Mouse (Mus musculus): ENCODE measurements around the gene Il1rl1. TPM values are rescaled to one million over a fixed set of nuclear protein-coding genes. Genes with fewer than 3 reads are reported as not detected.
A peak's percentile ranks its signal among the peaks of the same experiment; 100 is the strongest.

Il1rl1 gene
- polyA plus RNA-seq, 1 experiment from 2014 or later, result 1.8 TPM

DNA sequence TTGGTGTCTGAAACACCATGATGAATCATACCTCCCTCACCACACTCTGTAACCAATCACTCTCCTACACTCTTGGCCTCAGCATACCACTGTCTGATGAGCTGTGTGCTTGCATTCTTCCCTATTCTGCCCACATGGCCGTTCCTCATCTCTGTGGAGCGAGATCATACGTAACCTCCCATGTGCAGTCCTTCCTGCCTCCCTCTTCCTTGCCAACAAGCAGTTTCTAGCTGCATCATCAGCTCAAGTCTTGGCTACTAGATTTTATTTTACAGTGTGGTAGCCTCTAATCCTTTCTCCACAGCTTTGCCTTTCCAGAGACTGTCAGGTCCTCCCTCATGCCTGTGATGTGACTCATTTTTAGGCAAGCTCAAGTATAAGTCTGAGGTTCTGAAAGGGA, 15.4 kb downstream of the Il1rl1 start:
- no peak overlapping the region for H3K4me2 ChIP-seq
- H3K4me3 ChIP-seq (replicated peaks), result no peak overlapping the region
- H3K27me3 ChIP-seq (replicated peaks), result no peaks in the 10 kb centered on the region
- no peak overlapping the region for H3K27ac ChIP-seq
- H3K9me3 ChIP-seq, result no peaks in the 10 kb centered on the region
- H3K4me1 ChIP-seq, result no peaks in the 10 kb centered on the region
- no peak for ATAC-seq (ENCODE audit: insufficient read depth, low FRiP score, low read depth)
- H3K36me3 ChIP-seq, result no peaks in the 10 kb centered on the region
- H3K9ac ChIP-seq, result no peak overlapping the region
- WGBS, result 68% methylated on average over 3 of the region's 3 CpGs

DNA sequence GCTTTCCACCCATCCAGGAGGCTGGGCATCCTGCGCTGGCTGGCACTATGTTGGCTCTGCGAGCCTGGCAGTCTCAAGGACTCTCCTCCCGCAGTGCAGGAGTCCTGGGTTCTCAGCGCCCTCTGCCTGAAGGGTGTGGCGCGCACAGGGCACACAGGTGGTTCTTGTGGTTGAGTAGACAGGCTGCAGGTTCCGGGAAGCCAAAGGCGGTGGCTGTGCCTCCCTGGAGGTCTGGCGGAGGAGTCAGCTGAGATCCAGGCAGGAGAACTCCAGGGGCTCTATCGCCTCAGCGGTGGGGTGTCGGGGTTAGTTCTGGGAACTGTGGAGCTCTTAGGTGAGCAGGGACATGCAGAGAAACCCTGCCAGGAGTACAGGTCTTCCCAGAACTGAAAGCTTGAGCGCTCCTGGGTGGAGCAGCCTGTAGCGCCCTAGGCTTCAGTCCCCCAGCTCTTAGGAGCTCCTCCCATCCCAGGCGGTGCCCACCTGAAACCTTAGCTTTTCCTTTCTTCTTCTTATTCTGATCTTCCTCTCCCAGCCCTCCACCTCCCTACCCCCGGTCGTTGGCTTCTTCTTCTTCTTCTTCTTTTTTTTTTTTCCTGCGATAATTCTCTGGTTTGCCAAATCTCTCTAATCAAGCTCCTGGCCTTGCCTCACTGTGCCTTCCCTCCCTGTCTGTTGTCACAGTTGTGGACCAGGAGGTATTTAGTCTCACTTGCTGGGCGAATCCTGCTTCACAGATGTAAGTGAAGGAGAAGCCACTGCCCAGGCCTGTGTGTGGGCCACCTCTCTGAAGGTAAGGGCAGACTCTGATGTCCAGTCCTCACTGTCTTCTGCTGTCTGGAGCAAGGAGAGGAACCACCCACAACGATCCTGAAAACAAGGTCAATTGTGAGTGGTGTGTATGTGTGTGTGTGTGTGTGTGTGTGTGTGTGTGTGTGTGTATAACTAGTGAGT, 36.4 kb downstream of the Il1rl1 start, which contains the start of gene Il18r1:
Gene Il18r1, plus strand, starts transcription at position 76 of the 954 bp plus-strand sequence.
- Histone ChIP-seq H3K4me1 (no peaks in the 10 kb centered on the region), H3K36me3 (no peaks in the 10 kb centered on the region), H3K27me3 (replicated peaks) (no peaks in the 10 kb centered on the region), H3K9ac (no peak within 1 kb of the TSS), H3K4me2 (peak within 1 kb of the TSS; percentile 8; the same call in 1 of the 2 replicates), H3K4me3 (replicated peaks) (peak within 1 kb of the TSS; percentile 7; the same call in 1 of the 2 replicates), H3K27ac (no peak within 1 kb of the TSS), H3K9me3 (no peaks in the 10 kb centered on the region)
- 0 out of 2 replicates have a peak, but pooled peaks have one; percentile 35 for ATAC-seq (ENCODE audit: insufficient read depth, low FRiP score, low read depth)
- WGBS, result 39% methylated on average over 20 of the region's 20 CpGs

DNA sequence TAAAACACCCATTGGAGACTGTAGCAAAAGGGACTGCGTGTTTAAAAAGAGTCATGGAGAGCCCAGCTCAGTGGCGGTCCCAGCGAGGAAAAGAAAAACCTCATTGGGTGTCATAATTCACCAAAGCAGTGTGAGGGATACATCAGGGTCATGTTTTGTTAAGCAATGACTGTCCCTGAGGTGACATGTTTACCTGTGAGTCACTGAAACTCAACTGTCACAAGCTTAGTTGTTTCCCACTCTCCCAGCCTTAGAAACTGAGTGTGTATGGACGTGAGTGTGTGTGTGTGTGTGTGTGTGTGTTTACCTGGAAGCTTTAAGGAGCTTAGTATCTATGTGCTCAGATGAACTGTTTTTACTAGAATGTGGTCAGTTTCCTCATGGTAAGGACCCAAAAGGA, 37.9 kb downstream of the Il1rl1 start:
- no peak for ATAC-seq (ENCODE audit: insufficient read depth, low FRiP score, low read depth)
- no peak overlapping the region for H3K4me3 ChIP-seq (replicated peaks)
- H3K4me2 ChIP-seq, result no peak overlapping the region
- WGBS, result 84% methylated on average over 4 of the region's 4 CpGs
- no peaks in the 10 kb centered on the region for H3K36me3 ChIP-seq
- H3K4me1 ChIP-seq, result no peaks in the 10 kb centered on the region
- no peak overlapping the region for H3K27ac ChIP-seq
- H3K9me3 ChIP-seq, result no peaks in the 10 kb centered on the region
- H3K27me3 ChIP-seq (replicated peaks), result no peaks in the 10 kb centered on the region
- no peak overlapping the region for H3K9ac ChIP-seq

DNA sequence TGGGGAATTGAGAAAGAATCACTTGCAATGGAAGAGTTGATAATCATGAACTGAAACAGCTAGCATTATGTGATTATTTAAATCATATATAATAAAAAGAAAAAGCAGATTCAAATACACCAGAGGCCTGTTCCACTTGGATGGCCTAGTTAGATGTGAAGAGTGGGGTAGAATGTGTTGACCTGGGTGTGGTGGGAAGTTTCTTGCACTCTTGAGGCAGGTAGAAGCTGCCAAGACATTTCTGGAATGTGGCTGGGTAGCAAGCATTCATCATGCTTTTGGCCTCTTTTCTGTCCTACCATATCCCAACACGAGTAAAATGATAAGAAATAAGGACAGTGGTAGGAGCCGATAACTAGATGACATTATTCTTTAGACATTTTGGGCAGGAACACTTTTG, 39.4 kb downstream of the Il1rl1 start:
- ATAC-seq (ENCODE audit: insufficient read depth, low FRiP score, low read depth), result no peak
- Histone ChIP-seq H3K36me3 (no peaks in the 10 kb centered on the region), H3K9me3 (no peaks in the 10 kb centered on the region), H3K4me3 (replicated peaks) (no peak overlapping the region), H3K4me2 (no peak overlapping the region), H3K4me1 (no peaks in the 10 kb centered on the region), H3K27me3 (replicated peaks) (no peaks in the 10 kb centered on the region), H3K27ac (no peak overlapping the region), H3K9ac (no peak overlapping the region)
- 55% methylated on average over 2 of the region's 2 CpGs for WGBS

DNA sequence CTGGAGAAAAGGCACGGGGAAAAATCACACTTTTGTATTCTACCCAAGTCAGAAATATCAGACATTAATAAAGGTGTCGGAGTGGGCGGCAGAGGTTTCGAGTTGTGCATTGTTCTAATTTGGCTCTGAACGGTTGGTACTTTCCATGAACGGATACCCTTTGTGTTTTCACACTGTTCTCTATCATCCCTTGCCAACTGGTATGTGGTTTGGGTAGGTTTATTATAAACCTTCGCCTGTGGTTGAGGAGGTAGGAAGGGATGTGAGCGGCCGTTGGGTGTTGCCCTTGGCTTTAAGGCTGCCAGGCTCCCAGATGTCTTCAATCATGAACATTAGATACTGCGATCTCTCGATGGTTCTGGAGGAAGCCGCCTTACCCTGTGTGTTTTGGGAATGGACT, 40.5 kb downstream of the Il1rl1 start:
- Histone ChIP-seq H3K36me3 (no peaks in the 10 kb centered on the region), H3K4me1 (no peaks in the 10 kb centered on the region), H3K9ac (no peak overlapping the region), H3K4me3 (replicated peaks) (no peak overlapping the region), H3K27ac (no peak overlapping the region), H3K27me3 (replicated peaks) (no peaks in the 10 kb centered on the region), H3K4me2 (no peak overlapping the region), H3K9me3 (no peaks in the 10 kb centered on the region)
- ATAC-seq (ENCODE audit: insufficient read depth, low FRiP score, low read depth), result no peak
- WGBS, result 79% methylated on average over 12 of the region's 12 CpGs

DNA sequence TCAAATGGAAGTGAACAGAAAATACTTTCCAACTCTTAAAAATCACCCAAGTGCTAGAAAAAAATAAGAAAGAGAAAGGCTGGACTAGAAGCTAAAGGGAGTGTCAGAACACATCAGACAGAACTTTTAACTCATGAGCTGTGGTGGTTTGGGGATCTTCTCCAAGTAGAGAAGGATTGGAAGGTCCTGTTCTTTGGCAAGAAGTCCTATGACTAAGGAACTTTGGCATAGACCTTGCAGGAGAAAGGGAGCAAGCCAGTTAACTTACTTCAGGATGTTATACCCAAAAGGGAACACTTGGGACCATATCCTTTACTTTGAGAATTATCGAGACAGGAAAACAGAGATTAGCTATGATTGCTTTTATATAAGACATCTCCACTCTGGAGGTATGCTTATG, 43.0 kb downstream of the Il1rl1 start:
- no peaks in the 10 kb centered on the region for H3K27me3 ChIP-seq (replicated peaks)
- H3K4me2 ChIP-seq, result no peak overlapping the region
- no peaks in the 10 kb centered on the region for H3K36me3 ChIP-seq
- no peak overlapping the region for H3K9ac ChIP-seq
- WGBS, result 87% methylated on average over 1 of the region's 1 CpGs
- H3K4me1 ChIP-seq, result no peaks in the 10 kb centered on the region
- no peak overlapping the region for H3K27ac ChIP-seq
- no peaks in the 10 kb centered on the region for H3K9me3 ChIP-seq
- ATAC-seq (ENCODE audit: insufficient read depth, low FRiP score, low read depth), result no peak
- H3K4me3 ChIP-seq (replicated peaks), result no peak overlapping the region

DNA sequence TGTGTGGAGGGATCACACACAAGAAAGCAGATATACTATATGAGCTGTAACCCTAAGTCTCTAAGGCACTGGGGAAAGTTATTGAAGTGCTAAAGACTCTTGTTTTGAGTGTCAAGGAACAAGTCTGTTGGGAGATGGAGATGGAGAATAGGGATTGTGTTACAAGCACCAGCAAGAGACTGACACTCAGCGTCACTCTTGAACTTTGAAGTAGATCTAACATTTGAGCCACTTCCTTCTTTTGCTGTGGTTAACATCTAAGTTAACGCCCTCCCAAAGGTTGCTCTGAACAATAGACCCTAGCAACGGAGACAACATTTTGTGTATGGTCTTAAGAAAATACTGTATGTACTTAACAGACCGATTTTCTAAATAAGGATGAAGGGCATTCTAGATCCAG, 44.3 kb downstream of the Il1rl1 start:
- no peaks in the 10 kb centered on the region for H3K9me3 ChIP-seq
- no peak overlapping the region for H3K27ac ChIP-seq
- H3K4me3 ChIP-seq (replicated peaks), result no peak overlapping the region
- ATAC-seq (ENCODE audit: insufficient read depth, low FRiP score, low read depth), result no peak
- 86% methylated on average over 4 of the region's 4 CpGs for WGBS
- H3K36me3 ChIP-seq, result no peaks in the 10 kb centered on the region
- no peak overlapping the region for H3K4me2 ChIP-seq
- H3K9ac ChIP-seq, result no peak overlapping the region
- no peaks in the 10 kb centered on the region for H3K4me1 ChIP-seq
- H3K27me3 ChIP-seq (replicated peaks), result no peaks in the 10 kb centered on the region

DNA sequence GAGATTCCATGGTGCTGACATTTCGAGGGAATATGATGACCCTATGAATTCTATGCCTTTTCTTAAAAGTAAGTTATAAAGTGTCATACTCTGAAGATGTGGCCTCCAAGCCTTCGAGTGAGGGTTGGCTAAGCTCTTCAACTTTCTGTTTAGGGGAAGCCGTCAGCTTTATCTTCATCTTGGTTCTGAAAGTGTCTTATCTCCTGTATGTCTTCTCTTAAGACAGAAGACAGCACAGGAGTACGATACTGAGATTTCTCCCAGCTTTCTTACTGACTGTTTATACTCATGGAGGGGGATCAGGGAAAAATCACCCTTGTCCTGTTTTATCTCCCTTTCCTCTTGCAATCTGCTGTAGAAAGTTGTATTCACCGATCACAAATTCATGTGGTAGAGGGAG, 45.0 kb downstream of the Il1rl1 start:
- Histone ChIP-seq H3K9ac (no peak overlapping the region), H3K9me3 (no peaks in the 10 kb centered on the region), H3K27ac (no peak overlapping the region), H3K4me2 (no peak overlapping the region), H3K4me1 (no peaks in the 10 kb centered on the region), H3K36me3 (no peaks in the 10 kb centered on the region), H3K4me3 (replicated peaks) (no peak overlapping the region), H3K27me3 (replicated peaks) (no peaks in the 10 kb centered on the region)
- 69% methylated on average over 5 of the region's 5 CpGs for WGBS
- ATAC-seq (ENCODE audit: insufficient read depth, low FRiP score, low read depth), result no peak

DNA sequence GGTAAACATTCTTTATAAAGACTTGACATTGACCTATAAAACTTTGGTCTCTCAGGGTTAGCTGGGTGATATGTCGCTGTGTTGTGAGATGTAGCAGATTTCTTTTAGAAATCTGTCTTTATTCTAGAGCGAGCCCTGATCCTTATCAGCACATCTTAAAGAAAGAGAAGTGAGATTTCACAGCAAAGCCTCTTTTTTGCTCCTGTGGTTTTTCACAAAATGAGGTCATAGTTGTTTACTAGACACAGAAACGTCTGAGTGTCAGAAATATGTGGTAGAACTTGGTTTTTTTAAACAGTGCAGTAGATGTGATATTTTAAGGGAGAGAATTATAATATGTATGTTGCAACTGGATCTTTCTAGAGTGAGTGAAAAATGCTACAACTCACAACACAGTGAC, 46.3 kb downstream of the Il1rl1 start:
- no peak overlapping the region for H3K4me3 ChIP-seq (replicated peaks)
- H3K27ac ChIP-seq, result no peak overlapping the region
- 47% methylated on average over 3 of the region's 3 CpGs for WGBS
- H3K4me1 ChIP-seq, result no peaks in the 10 kb centered on the region
- no peak for ATAC-seq (ENCODE audit: insufficient read depth, low FRiP score, low read depth)
- no peak overlapping the region for H3K4me2 ChIP-seq
- H3K27me3 ChIP-seq (replicated peaks), result no peaks in the 10 kb centered on the region
- no peak overlapping the region for H3K9ac ChIP-seq
- H3K9me3 ChIP-seq, result no peaks in the 10 kb centered on the region
- no peaks in the 10 kb centered on the region for H3K36me3 ChIP-seq

DNA sequence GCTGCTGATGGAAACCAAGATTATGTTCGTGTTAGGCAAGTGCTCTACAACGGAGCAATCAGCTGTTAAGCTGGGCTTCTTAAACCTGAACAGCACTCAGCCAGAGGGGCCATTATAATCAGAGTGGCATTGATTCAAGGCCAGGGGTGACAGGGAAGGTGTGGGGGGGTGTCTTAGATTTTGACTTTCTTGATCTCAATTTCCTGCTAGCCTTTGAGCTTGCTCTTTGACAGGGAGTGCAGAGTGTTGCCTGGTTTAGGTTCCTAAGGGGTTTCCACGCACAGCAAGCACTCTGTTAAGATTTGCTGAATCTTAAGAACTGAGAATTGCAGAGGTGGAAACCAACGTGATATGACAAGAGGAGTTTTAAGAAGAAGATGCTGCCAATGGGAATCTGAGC, 47.4 kb downstream of the Il1rl1 start:
- 58% methylated on average over 4 of the region's 4 CpGs for WGBS
- ATAC-seq (ENCODE audit: insufficient read depth, low FRiP score, low read depth), result no peak
- H3K36me3 ChIP-seq, result no peaks in the 10 kb centered on the region

DNA sequence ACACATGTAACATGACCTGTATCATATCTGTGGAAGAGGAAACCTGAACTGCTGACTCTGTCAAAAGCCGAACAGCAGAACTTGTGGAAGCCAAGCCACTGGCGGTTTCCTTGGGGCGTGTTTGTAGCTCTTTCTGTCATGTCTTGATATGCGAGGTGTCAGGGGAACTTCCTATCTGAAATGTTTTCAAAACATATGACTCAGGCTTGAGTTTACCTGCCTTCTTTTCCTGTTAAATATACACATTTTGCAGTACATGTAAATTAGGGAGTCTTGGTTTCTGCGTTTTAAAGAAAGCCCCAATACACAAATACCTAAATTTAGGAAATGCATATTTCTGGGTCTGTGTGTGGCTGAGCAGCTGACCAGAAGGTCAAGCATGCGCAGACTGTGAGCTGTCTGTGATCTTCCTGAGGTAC, 50.1 kb downstream of the Il1rl1 start:
- WGBS, result 64% methylated on average over 6 of the region's 6 CpGs
- Histone ChIP-seq H3K27ac (no peak overlapping the region), H3K9me3 (no peaks in the 10 kb centered on the region), H3K27me3 (replicated peaks) (no peaks in the 10 kb centered on the region), H3K4me1 (no peaks in the 10 kb centered on the region), H3K4me3 (replicated peaks) (no peak overlapping the region), H3K36me3 (no peaks in the 10 kb centered on the region), H3K9ac (no peak overlapping the region), H3K4me2 (no peak overlapping the region)
- ATAC-seq (ENCODE audit: insufficient read depth, low FRiP score, low read depth), result no peak

More for the DNA sequence above, 47.4 kb downstream of the Il1rl1 start:
- H3K4me3 ChIP-seq (replicated peaks), result no peak overlapping the region
- no peaks in the 10 kb centered on the region for H3K27me3 ChIP-seq (replicated peaks)
- H3K27ac ChIP-seq, result no peak overlapping the region
- no peak overlapping the region for H3K9ac ChIP-seq
- no peaks in the 10 kb centered on the region for H3K4me1 ChIP-seq
- H3K4me2 ChIP-seq, result no peak overlapping the region
- no peaks in the 10 kb centered on the region for H3K9me3 ChIP-seq

DNA sequence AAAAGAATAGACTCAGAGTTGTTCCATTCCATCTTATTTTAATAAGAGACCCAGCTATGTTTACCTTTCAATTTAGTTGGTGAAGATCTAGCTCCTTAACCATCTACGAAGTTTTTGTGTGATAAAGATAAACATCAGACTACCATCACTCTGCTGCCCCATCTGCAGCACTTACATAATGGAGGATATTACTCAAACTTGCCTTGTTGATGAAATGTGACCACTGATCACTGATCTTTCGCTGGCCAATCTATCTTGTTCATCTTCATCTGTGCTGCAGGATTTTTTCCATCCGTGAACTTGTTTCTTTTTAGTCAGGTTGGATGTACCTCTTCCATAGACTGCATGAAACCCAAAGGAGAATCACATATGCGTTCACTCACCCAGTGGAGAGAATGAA, 65.2 kb downstream of the Il1rl1 start:
- no peaks in the 10 kb centered on the region for H3K4me1 ChIP-seq

More for the DNA sequence above, 65.2 kb downstream of the Il1rl1 start:
- Histone ChIP-seq H3K4me3 (replicated peaks) (no peak overlapping the region), H3K27ac (no peak overlapping the region), H3K4me2 (no peak overlapping the region), H3K27me3 (replicated peaks) (no peaks in the 10 kb centered on the region), H3K9me3 (no peaks in the 10 kb centered on the region), H3K9ac (no peak overlapping the region), H3K36me3 (no peaks in the 10 kb centered on the region)
- ATAC-seq (ENCODE audit: insufficient read depth, low FRiP score, low read depth), result no peak
- 76% methylated on average over 4 of the region's 4 CpGs for WGBS
